In genomic region chr16:94473086-94473822, GRCm38 (mm10) we compare ENCODE assay signal across 8 mouse cellular contexts. TPM values are rescaled to one million over a fixed set of nuclear protein-coding genes. Genes with fewer than 3 reads are reported as not detected.
A peak's percentile ranks its signal among the peaks of the same experiment; 100 is the strongest.
DNase-seq lines count a peak whose midpoint lies in the region; ATAC-seq lines count a peak whose summit lies in the region.

No protein-coding gene starts in this region.

- no peak overlapping the region for H3K9ac ChIP-seq in midbrain, embryonic 13.5 days (replicated peaks)
- peak overlapping the region; percentile 37; the same call in 1 of the 2 replicates for H3K9ac ChIP-seq in forebrain, embryonic 14.5 days (ENCODE audit: low read length)
- no peak overlapping the region for H3K9ac ChIP-seq in neural tube, embryonic 13.5 days
- no peak overlapping the region for H3K9ac ChIP-seq in kidney, embryonic 16.5 days (replicated peaks; ENCODE audit: low read length)

- H3K27me3 ChIP-seq in midbrain, embryonic 13.5 days: no peaks in the 10 kb centered on the region
- no peaks in the 10 kb centered on the region for H3K27me3 ChIP-seq in midbrain, embryonic 10.5 days (ENCODE audit: low read depth, poor library complexity, severe bottlenecking)
- H3K27me3 ChIP-seq in forebrain, embryonic 14.5 days (replicated peaks; ENCODE audit: control insufficient read depth, insufficient read depth, low read length): no peaks in the 10 kb centered on the region
- H3K27me3 ChIP-seq in neural tube, embryonic 13.5 days: no peaks in the 10 kb centered on the region
- H3K27me3 ChIP-seq in kidney, embryonic 16.5 days (ENCODE audit: insufficient read depth, low read length): no peaks in the 10 kb centered on the region

- H3K9me3 ChIP-seq in midbrain, embryonic 13.5 days: no peaks in the 10 kb centered on the region
- no peaks in the 10 kb centered on the region for H3K9me3 ChIP-seq in midbrain, embryonic 10.5 days (replicated peaks)
- H3K9me3 ChIP-seq in forebrain, embryonic 14.5 days (replicated peaks; ENCODE audit: control insufficient read depth, low read length): no peaks in the 10 kb centered on the region
- H3K9me3 ChIP-seq in neural tube, embryonic 13.5 days: no peaks in the 10 kb centered on the region
- no peaks in the 10 kb centered on the region for H3K9me3 ChIP-seq in kidney, embryonic 16.5 days (ENCODE audit: low read length)

- peak overlapping the region; percentile 75 for H3K27ac ChIP-seq in midbrain, embryonic 13.5 days
- H3K27ac ChIP-seq in midbrain, embryonic 10.5 days (replicated peaks): no peak overlapping the region; the same call in 1 of the 2 replicates
- peak overlapping the region; percentile 81 for H3K27ac ChIP-seq in forebrain, embryonic 14.5 days (ENCODE audit: low read depth, low read length)
- peak overlapping the region; percentile 85 for H3K27ac ChIP-seq in neural tube, embryonic 13.5 days (replicated peaks)
- no peak overlapping the region for H3K27ac ChIP-seq in kidney, embryonic 16.5 days (ENCODE audit: low read length)

- DNase-seq in midbrain, embryonic 10.5 days (ENCODE audit: low spot score): no peak
- DNase-seq in forebrain, embryonic 14.5 days (ENCODE audit: low spot score): peak; percentile 27
- peak; percentile 3 for DNase-seq in heart, postnatal 25 days (ENCODE audit: low spot score)
- DNase-seq in natural killer cell, adult 2 months (ENCODE audit: low spot score in 2 of 2): no peak
- no peak for DNase-seq in kidney, postnatal 25 days

- no peak overlapping the region for H3K4me3 ChIP-seq in midbrain, embryonic 13.5 days (replicated peaks)
- H3K4me3 ChIP-seq in midbrain, embryonic 10.5 days: no peak overlapping the region
- H3K4me3 ChIP-seq in forebrain, embryonic 14.5 days (ENCODE audit: low read depth, low read length): no peak overlapping the region
- H3K4me3 ChIP-seq in neural tube, embryonic 13.5 days: no peak overlapping the region
- H3K4me3 ChIP-seq in kidney, embryonic 16.5 days (ENCODE audit: low read length): no peak overlapping the region

- H3K36me3 ChIP-seq in midbrain, embryonic 13.5 days: peaks cover 52% of the 10 kb centered on the region
- H3K36me3 ChIP-seq in midbrain, embryonic 10.5 days: peaks cover 59% of the 10 kb centered on the region
- peaks cover 47% of the 10 kb centered on the region for H3K36me3 ChIP-seq in forebrain, embryonic 14.5 days (ENCODE audit: control insufficient read depth, insufficient read depth, low read length)
- H3K36me3 ChIP-seq in neural tube, embryonic 13.5 days: peaks cover 41% of the 10 kb centered on the region
- H3K36me3 ChIP-seq in kidney, embryonic 16.5 days (ENCODE audit: insufficient read depth, low read length): peaks cover 27% of the 10 kb centered on the region

- peaks cover 13% of the 10 kb centered on the region for H3K4me1 ChIP-seq in midbrain, embryonic 13.5 days (replicated peaks)
- no peaks in the 10 kb centered on the region for H3K4me1 ChIP-seq in midbrain, embryonic 10.5 days
- H3K4me1 ChIP-seq in forebrain, embryonic 14.5 days (ENCODE audit: control insufficient read depth, insufficient read depth, low read length): peaks cover 16% of the 10 kb centered on the region
- peaks cover 21% of the 10 kb centered on the region for H3K4me1 ChIP-seq in neural tube, embryonic 13.5 days (replicated peaks)
- no peaks in the 10 kb centered on the region for H3K4me1 ChIP-seq in kidney, embryonic 16.5 days (ENCODE audit: insufficient read depth, low read length)

- 85% methylated on average over 11 of the region's 11 CpGs for WGBS in midbrain, embryonic 13.5 days
- 89% methylated on average over 11 of the region's 11 CpGs for WGBS in midbrain, embryonic 10.5 days
- 73% methylated on average over 11 of the region's 11 CpGs for WGBS in forebrain, embryonic 14.5 days
- 70% methylated on average over 11 of the region's 11 CpGs for WGBS in neural tube, embryonic 13.5 days
- WGBS in kidney, embryonic 16.5 days: 85% methylated on average over 11 of the region's 11 CpGs

- ATAC-seq in midbrain, embryonic 13.5 days: peak; percentile 74
- ATAC-seq in forebrain, embryonic 14.5 days: peak; percentile 45
- ATAC-seq in neural tube, embryonic 13.5 days (ENCODE audit: low read depth): peak; percentile 77
- no peak for ATAC-seq in kidney, embryonic 16.5 days (ENCODE audit: low FRiP score, low TSS enrichment)

- intact Hi-C loops in heart, postnatal 25 days (cut with DNase I): loop anchor here (5.0 kb wide), 2 partner anchors 54 to 94 kb away; partner anchors contain the start of gene Vps26c

- H3K4me2 ChIP-seq in midbrain, embryonic 13.5 days (replicated peaks): no peak overlapping the region
- H3K4me2 ChIP-seq in forebrain, embryonic 14.5 days (ENCODE audit: low read length): no peak overlapping the region
- no peak overlapping the region for H3K4me2 ChIP-seq in neural tube, embryonic 13.5 days
- H3K4me2 ChIP-seq in kidney, embryonic 16.5 days (replicated peaks; ENCODE audit: low read depth, low read length): no peak overlapping the region

RNA-seq across cellular contexts. Expression of gene Vps26c, which starts 53.4 kb away (rescaled TPM):
- polyA plus RNA-seq in midbrain, embryonic 13.5 days (2015; fragmentation: Nextera tagmentation; extraction: Ambion mirVana): 72.4 and 80.7 TPM in 2 replicates
- 63.4 and 64.3 TPM in 2 replicates for polyA plus RNA-seq in midbrain, embryonic 10.5 days (2016; fragmentation: Nextera tagmentation; extraction: Ambion mirVana)
- 78.7 and 80.7 TPM in 2 replicates for polyA plus RNA-seq in forebrain, embryonic 14.5 days (2014; fragmentation: Nextera tagmentation; extraction: Ambion mirVana)
- 10 to 100 TPM; 23.0 to 24.2 TPM for total RNA-seq in heart, postnatal 25 days (2021)
- polyA plus RNA-seq in neural tube, embryonic 13.5 days (2015; fragmentation: Nextera tagmentation; extraction: Ambion mirVana): 74.6 and 82.4 TPM in 2 replicates
- polyA plus RNA-seq in kidney, embryonic 16.5 days (2015; fragmentation: Nextera tagmentation; extraction: Ambion mirVana): 59.3 and 63.2 TPM in 2 replicates

Comparison
In these comparisons a context has a peak if more than half of its experiments do, and no peak if none do; other contexts are left out.
1. H3K27ac ChIP-seq: peak in midbrain, embryonic 13.5 days (single experiment), forebrain, embryonic 14.5 days (single experiment) and neural tube, embryonic 13.5 days (single experiment); none in midbrain, embryonic 10.5 days (single experiment) and kidney, embryonic 16.5 days (single experiment).
2. DNase-seq: peak in forebrain, embryonic 14.5 days (single experiment) and heart, postnatal 25 days (single experiment); none in midbrain, embryonic 10.5 days (single experiment), natural killer cell, adult 2 months (0 of 2) and kidney, postnatal 25 days (0 of 2).